Mouse (Mus musculus): ENCODE measurements around the gene Cdkn2aip.

Gene Cdkn2aip

GRCm38 (mm10) chr8:47713761-47714745 lies at the start of gene Cdkn2aip:
Cdkn2aip (minus strand) TSS chr8:47713932.
- peak; percentile 95 for DNase-seq (ENCODE audit: low spot score)

GRCm38 (mm10) chr8:47763194-47763593 lies 49.5 kb upstream of the Cdkn2aip start:
- DNase-seq (ENCODE audit: low spot score): no peak

GRCm38 (mm10) chr8:47760685-47761084 lies 47.0 kb upstream of the Cdkn2aip start:
- DNase-seq (ENCODE audit: low spot score): no peak

GRCm38 (mm10) chr8:47760186-47760585 lies 46.5 kb upstream of the Cdkn2aip start:
- DNase-seq (ENCODE audit: low spot score): no peak

GRCm38 (mm10) chr8:47753121-47753520 lies 39.4 kb upstream of the Cdkn2aip start:
- DNase-seq (ENCODE audit: low spot score): no peak

- no peak for DNase-seq (ENCODE audit: low spot score)
Measured at GRCm38 (mm10) chr8:47750096-47750495, 36.4 kb upstream of the Cdkn2aip start.

GRCm38 (mm10) chr8:47749491-47749890 lies 35.8 kb upstream of the Cdkn2aip start:
- DNase-seq (ENCODE audit: low spot score): no peak

GRCm38 (mm10) chr8:47746304-47746703 lies 32.6 kb upstream of the Cdkn2aip start:
- DNase-seq (ENCODE audit: low spot score): no peak

- no peak for DNase-seq (ENCODE audit: low spot score)
Measured at GRCm38 (mm10) chr8:47745848-47746247, 32.1 kb upstream of the Cdkn2aip start.

- no peak for DNase-seq (ENCODE audit: low spot score)
Measured at GRCm38 (mm10) chr8:47744803-47745202, 31.1 kb upstream of the Cdkn2aip start.

- peak; percentile 89 for DNase-seq (ENCODE audit: low spot score)
Measured at GRCm38 (mm10) chr8:47743419-47743818, 29.7 kb upstream of the Cdkn2aip start.

- no peak for DNase-seq (ENCODE audit: low spot score)
Measured at GRCm38 (mm10) chr8:47742992-47743391, 29.3 kb upstream of the Cdkn2aip start.

GRCm38 (mm10) chr8:47742372-47742771 lies 28.6 kb upstream of the Cdkn2aip start:
- DNase-seq (ENCODE audit: low spot score): no peak

GRCm38 (mm10) chr8:47737120-47737519 lies 23.4 kb upstream of the Cdkn2aip start:
- DNase-seq (ENCODE audit: low spot score): no peak

GRCm38 (mm10) chr8:47729324-47729723 lies 15.6 kb upstream of the Cdkn2aip start:
- DNase-seq (ENCODE audit: low spot score): no peak

- no peak for DNase-seq (ENCODE audit: low spot score)
Measured at GRCm38 (mm10) chr8:47726945-47727344, 13.2 kb upstream of the Cdkn2aip start.

- DNase-seq (ENCODE audit: low spot score): no peak
Measured at GRCm38 (mm10) chr8:47721609-47722008, 7.9 kb upstream of the Cdkn2aip start.

GRCm38 (mm10) chr8:47718641-47719040 lies 4.9 kb upstream of the Cdkn2aip start:
- no peak for DNase-seq (ENCODE audit: low spot score)

- DNase-seq (ENCODE audit: low spot score): no peak
Measured at GRCm38 (mm10) chr8:47713171-47713663, 515 bp downstream of the Cdkn2aip start.

GRCm38 (mm10) chr8:47708106-47708505 lies 5.6 kb downstream of the Cdkn2aip start:
- no peak for DNase-seq (ENCODE audit: low spot score)

GRCm38 (mm10) chr8:47706746-47707145 lies 7.0 kb downstream of the Cdkn2aip start:
- no peak for DNase-seq (ENCODE audit: low spot score)

- DNase-seq (ENCODE audit: low spot score): no peak
Measured at GRCm38 (mm10) chr8:47702333-47702732, 11.4 kb downstream of the Cdkn2aip start.

GRCm38 (mm10) chr8:47697696-47698095 lies 16.0 kb downstream of the Cdkn2aip start:
- no peak for DNase-seq (ENCODE audit: low spot score)
